Mouse (Mus musculus): ENCODE data around the gene Osbp2. TPM values are rescaled to one million over a fixed set of nuclear protein-coding genes. Genes with fewer than 3 reads are reported as not detected.

The Osbp2 gene
- polyA plus RNA-seq, 1 experiment: 3.3 TPM

DNA sequence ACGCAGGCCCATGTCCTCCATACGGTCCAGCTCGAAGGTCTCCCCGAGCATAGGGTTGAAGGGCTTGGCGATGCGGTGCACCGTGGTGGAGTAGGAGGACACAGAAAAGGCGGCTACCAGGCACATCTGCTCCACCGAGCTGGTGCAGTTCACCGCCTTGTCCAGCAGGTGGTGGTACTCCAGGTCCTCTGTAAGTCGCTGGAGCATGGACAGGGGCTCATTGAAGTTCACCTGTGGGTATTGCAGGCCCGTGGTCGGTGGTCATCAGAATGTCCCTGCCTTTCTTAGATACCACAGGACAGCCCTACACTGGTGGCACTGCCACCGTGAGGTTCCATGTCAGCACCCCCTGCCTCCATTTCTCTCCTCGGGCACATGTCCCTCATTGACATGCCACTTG, 149.2 kb downstream of the Osbp2 start:
- Histone ChIP-seq H3K27ac (ENCODE audit: insufficient read depth, low read depth, low read length) (no peak overlapping the region), H3K27me3 (replicated peaks; ENCODE audit: control insufficient read depth, insufficient read depth, low read length) (no peaks in the 10 kb centered on the region), H3K36me3 (ENCODE audit: control insufficient read depth, insufficient read depth, low read length) (no peaks in the 10 kb centered on the region), H3K4me1 (ENCODE audit: control insufficient read depth, insufficient read depth, low read length) (no peaks in the 10 kb centered on the region), H3K4me3 (ENCODE audit: insufficient read depth, low read depth, low read length) (no peak overlapping the region)
- peak; percentile 57 for DNase-seq
- WGBS: 32% methylated on average over 15 of the region's 15 CpGs
- TF ChIP-seq POLR2A (IDR thresholded peaks at IDR 0.05; ENCODE audit: low read depth, low read length) (no peak), CTCF (conservative IDR thresholded peaks at IDR 0.05; ENCODE audit: insufficient read depth, insufficient read length, low read depth, low read length) (peak; percentile 88)

DNA sequence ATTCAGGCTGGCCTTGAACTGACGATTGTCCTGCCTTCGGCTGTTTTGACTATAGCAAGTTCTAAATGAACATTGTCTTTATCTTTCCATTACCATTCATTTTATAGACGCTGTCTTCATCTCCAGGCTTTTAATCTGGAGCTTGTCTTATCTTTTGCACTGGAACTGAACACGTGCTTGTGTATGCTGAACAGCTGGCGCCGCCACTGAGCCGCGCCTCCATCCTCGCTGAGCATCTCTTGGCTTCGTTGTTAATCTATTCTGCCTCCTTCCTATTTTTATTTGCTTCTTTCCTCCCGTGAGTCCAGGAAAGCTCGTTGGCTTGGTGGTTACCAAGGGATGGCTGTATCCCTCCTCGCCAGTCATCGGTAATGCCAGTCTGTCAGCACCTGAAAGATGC, 153.5 kb downstream of the Osbp2 start:
- WGBS: 67% methylated on average over 14 of the region's 14 CpGs
- TF ChIP-seq POLR2A (IDR thresholded peaks at IDR 0.05; ENCODE audit: low read depth, low read length) (no peak), CTCF (conservative IDR thresholded peaks at IDR 0.05; ENCODE audit: insufficient read depth, insufficient read length, low read depth, low read length) (no peak)
- Histone ChIP-seq H3K36me3 (ENCODE audit: control insufficient read depth, insufficient read depth, low read length) (no peaks in the 10 kb centered on the region), H3K4me3 (ENCODE audit: insufficient read depth, low read depth, low read length) (no peak overlapping the region), H3K27me3 (replicated peaks; ENCODE audit: control insufficient read depth, insufficient read depth, low read length) (no peaks in the 10 kb centered on the region), H3K4me1 (ENCODE audit: control insufficient read depth, insufficient read depth, low read length) (no peaks in the 10 kb centered on the region), H3K27ac (ENCODE audit: insufficient read depth, low read depth, low read length) (no peak overlapping the region)
- no peak for DNase-seq

DNA sequence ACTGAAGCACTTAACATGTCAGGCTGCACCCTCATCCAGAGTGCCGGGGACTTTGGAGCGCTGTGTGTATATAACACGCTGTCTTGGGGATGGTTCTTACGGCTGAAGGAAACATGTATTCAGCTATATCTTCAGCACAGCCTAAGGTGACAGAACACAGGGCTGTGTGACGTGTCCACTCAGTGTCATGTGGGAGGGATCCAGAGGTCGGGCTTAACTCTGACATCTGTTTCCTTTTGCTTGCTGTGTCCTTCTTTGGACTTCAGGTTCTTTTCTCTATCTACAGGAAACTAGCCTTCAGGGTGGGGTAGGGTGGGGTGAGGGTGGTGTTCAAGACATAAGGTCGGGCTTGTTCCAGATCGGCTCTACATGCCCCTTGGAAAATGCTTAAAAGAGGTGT, 156.6 kb downstream of the Osbp2 start:
- no peak for DNase-seq
- Histone ChIP-seq H3K4me3 (ENCODE audit: insufficient read depth, low read depth, low read length) (no peak overlapping the region), H3K36me3 (ENCODE audit: control insufficient read depth, insufficient read depth, low read length) (no peaks in the 10 kb centered on the region), H3K4me1 (ENCODE audit: control insufficient read depth, insufficient read depth, low read length) (no peaks in the 10 kb centered on the region), H3K27ac (ENCODE audit: insufficient read depth, low read depth, low read length) (no peak overlapping the region), H3K27me3 (replicated peaks; ENCODE audit: control insufficient read depth, insufficient read depth, low read length) (no peaks in the 10 kb centered on the region)
- TF ChIP-seq CTCF (conservative IDR thresholded peaks at IDR 0.05; ENCODE audit: insufficient read depth, insufficient read length, low read depth, low read length) (no peak), POLR2A (IDR thresholded peaks at IDR 0.05; ENCODE audit: low read depth, low read length) (no peak)
- 80% methylated on average over 8 of the region's 8 CpGs for WGBS

GRCm38 (mm10) chr11:3704404-3704803, 159.3 kb downstream of the Osbp2 start:
- Histone ChIP-seq H3K4me1 (ENCODE audit: control insufficient read depth, insufficient read depth, low read length) (no peaks in the 10 kb centered on the region), H3K4me3 (ENCODE audit: insufficient read depth, low read depth, low read length) (no peak overlapping the region), H3K27me3 (replicated peaks; ENCODE audit: control insufficient read depth, insufficient read depth, low read length) (no peaks in the 10 kb centered on the region), H3K36me3 (ENCODE audit: control insufficient read depth, insufficient read depth, low read length) (no peaks in the 10 kb centered on the region), H3K27ac (ENCODE audit: insufficient read depth, low read depth, low read length) (no peak overlapping the region)
- TF ChIP-seq POLR2A (IDR thresholded peaks at IDR 0.05; ENCODE audit: low read depth, low read length) (no peak), CTCF (conservative IDR thresholded peaks at IDR 0.05; ENCODE audit: insufficient read depth, insufficient read length, low read depth, low read length) (no peak)
- DNase-seq: no peak
- WGBS: 81% methylated on average over 8 of the region's 8 CpGs

DNA sequence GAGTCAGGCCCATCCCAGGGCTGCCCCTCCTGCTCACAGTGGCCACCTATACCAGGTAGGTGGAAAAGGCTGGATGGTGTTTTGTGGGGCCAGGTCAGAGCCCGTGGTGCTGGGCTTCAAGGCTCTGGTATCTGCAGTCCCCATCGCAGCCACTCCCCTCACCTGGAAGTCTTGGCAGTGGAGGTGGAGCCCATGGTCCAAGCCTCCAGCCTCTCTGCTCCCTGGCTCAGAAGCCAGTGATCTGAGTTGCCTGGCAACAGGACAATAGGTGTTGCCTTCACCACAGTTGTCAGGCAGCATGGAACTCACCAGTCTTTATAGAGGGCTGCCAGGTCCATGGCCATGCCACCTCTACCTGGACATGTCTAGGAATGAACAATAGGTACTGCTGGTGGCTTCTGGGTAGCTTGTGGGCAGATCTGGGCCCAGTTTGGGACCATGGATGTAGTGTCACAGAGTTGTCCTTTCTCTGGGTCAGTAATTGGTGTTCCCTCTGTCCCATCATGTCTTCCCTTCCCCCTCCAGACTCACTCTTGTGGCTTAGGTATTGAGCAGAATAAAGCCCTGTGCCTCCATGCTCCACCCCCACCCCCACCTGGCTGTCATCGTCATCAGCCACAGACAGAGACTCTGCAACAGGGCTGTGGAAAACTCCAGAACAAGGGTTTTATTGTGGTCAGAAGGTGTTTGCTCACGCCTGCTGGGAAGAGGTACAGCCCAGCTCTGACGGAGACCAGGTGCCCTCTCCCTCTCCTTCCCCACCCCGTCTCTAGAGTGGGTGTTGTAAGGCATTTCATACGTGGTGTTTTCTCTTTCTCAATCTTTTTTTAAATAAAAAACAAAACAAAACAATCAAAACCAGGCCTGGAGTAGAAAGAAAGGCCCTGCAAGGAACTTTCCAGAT, 160.4 kb downstream of the Osbp2 start:
- Histone ChIP-seq H3K4me1 (ENCODE audit: control insufficient read depth, insufficient read depth, low read length) (no peaks in the 10 kb centered on the region), H3K36me3 (ENCODE audit: control insufficient read depth, insufficient read depth, low read length) (no peaks in the 10 kb centered on the region), H3K4me3 (ENCODE audit: insufficient read depth, low read depth, low read length) (no peak overlapping the region), H3K27me3 (replicated peaks; ENCODE audit: control insufficient read depth, insufficient read depth, low read length) (no peaks in the 10 kb centered on the region), H3K27ac (ENCODE audit: insufficient read depth, low read depth, low read length) (no peak overlapping the region)
- WGBS: 88% methylated on average over 7 of the region's 7 CpGs
- TF ChIP-seq CTCF (conservative IDR thresholded peaks at IDR 0.05; ENCODE audit: insufficient read depth, insufficient read length, low read depth, low read length) (no peak), POLR2A (IDR thresholded peaks at IDR 0.05; ENCODE audit: low read depth, low read length) (no peak)
- DNase-seq: no peak

DNA sequence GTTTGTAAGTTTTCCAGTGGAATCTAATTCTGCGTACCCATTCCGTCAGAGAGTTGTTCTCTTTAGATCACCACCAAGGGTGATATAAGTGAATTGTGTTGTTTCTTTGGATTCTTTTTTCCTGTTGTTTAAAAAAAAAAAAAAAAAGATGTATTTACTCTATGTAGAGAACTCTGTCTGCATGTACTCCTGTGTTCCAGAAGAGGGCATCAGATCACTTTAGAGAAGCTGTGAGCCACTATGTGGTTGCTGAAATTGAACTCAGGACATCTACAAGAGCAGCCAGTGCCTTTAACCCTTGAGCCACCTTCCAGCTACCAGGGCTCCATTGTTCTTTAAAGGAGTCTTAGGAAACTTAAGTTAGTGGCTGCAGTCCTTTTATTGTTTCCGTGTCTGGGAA, 166.3 kb downstream of the Osbp2 start:
- no peak overlapping the region for H3K4me3 ChIP-seq (ENCODE audit: insufficient read depth, low read depth, low read length)
- no peak for DNase-seq
- no peaks in the 10 kb centered on the region for H3K36me3 ChIP-seq (ENCODE audit: control insufficient read depth, insufficient read depth, low read length)
- TF ChIP-seq POLR2A (IDR thresholded peaks at IDR 0.05; ENCODE audit: low read depth, low read length) (no peak), CTCF (conservative IDR thresholded peaks at IDR 0.05; ENCODE audit: insufficient read depth, insufficient read length, low read depth, low read length) (no peak)
- no peaks in the 10 kb centered on the region for H3K4me1 ChIP-seq (ENCODE audit: control insufficient read depth, insufficient read depth, low read length)
- H3K27me3 ChIP-seq (replicated peaks; ENCODE audit: control insufficient read depth, insufficient read depth, low read length): no peaks in the 10 kb centered on the region
- no peak overlapping the region for H3K27ac ChIP-seq (ENCODE audit: insufficient read depth, low read depth, low read length)
- 91% methylated on average over 3 of the region's 3 CpGs for WGBS

- Histone ChIP-seq H3K27ac (ENCODE audit: insufficient read depth, low read depth, low read length) (no peak overlapping the region), H3K36me3 (ENCODE audit: control insufficient read depth, insufficient read depth, low read length) (no peaks in the 10 kb centered on the region), H3K27me3 (replicated peaks; ENCODE audit: control insufficient read depth, insufficient read depth, low read length) (no peaks in the 10 kb centered on the region), H3K4me1 (ENCODE audit: control insufficient read depth, insufficient read depth, low read length) (no peaks in the 10 kb centered on the region), H3K4me3 (ENCODE audit: insufficient read depth, low read depth, low read length) (no peak overlapping the region)
- DNase-seq: peak; percentile 52
- WGBS: 54% methylated on average over 5 of the region's 5 CpGs
- TF ChIP-seq POLR2A (IDR thresholded peaks at IDR 0.05; ENCODE audit: low read depth, low read length) (no peak), CTCF (conservative IDR thresholded peaks at IDR 0.05; ENCODE audit: insufficient read depth, insufficient read length, low read depth, low read length) (no peak)
These were observed 167.6 kb downstream of the Osbp2 start for GRCm38 (mm10) chr11:3696086-3696616.
